Mouse (Mus musculus) bone marrow, adult 2 months (tissue): ENCODE measurements at regions not wholly inside any gene's neighbourhood (a gene's known extent, or its start where the extent isn't known, plus 50 kb on each side); places are given as distances from the start of the nearest gene placed in this dataset.
"Not testable (repeated sequence)": the region's sequence is repeated elsewhere in the genome, so short reads cannot be mapped to it uniquely, and the experiment has no call there.

ENCODE experiments used
- H3K27ac ChIP-seq: fragments of 200-500 bp; 2 replicates; pipeline ENCODE4 v1.5.1; 2012; ENCODE audit warnings: low read depth, mild to moderate bottlenecking, control low read depth, inconsistent platforms, low read length; ENCODE audit not compliant: control insufficient read depth, poor library complexity, insufficient read depth
- H3K4me1 ChIP-seq: fragments of 200-500 bp; 2 replicates; pipeline ENCODE4 v1.6.1; 2011; ENCODE audit warnings: low read length; ENCODE audit not compliant: control insufficient read depth, insufficient read depth
- H3K4me3 ChIP-seq: fragments of 200-500 bp; replicated peaks from 2 replicates; pipeline ENCODE3; 2011; ENCODE audit warnings: mild to moderate bottlenecking, low read depth, low read length, control low read depth; ENCODE audit not compliant: control insufficient read depth
- CTCF ChIP-seq: fragments of 200-500 bp; IDR thresholded peaks from 2 replicates; pipeline ENCODE4 v1.5.1; 2011; ENCODE audit warnings: low read length, control low read depth; ENCODE audit not compliant: control insufficient read depth, insufficient read depth
- POLR2A ChIP-seq: fragments of 200-500 bp; IDR thresholded peaks from 2 replicates; pipeline ENCODE4 v1.6.1; 2011; ENCODE audit warnings: low read depth, mild to moderate bottlenecking, control low read depth, low read length, borderline replicate concordance; ENCODE audit not compliant: control insufficient read depth
- WGBS: fragments of 180-500 bp; shearing (Covaris S2); methylation state at CpG from one replicate; pipeline ENCODE4 v1.1.7; 2018; 5-methylcytosine and 5-hydroxymethylcytosine counted together

GRCm38 (mm10) chr11:71285193-71285592, 54.7 kb upstream of the Nlrp1b start:
- TF ChIP-seq CTCF (no peak), POLR2A (no peak)
- no peak overlapping the region for H3K27ac ChIP-seq
- H3K4me3 ChIP-seq: no peak overlapping the region
- WGBS: 4% methylated on average over 2 of the region's 2 CpGs
- H3K4me1 ChIP-seq: no peaks in the 10 kb centered on the region

- not testable (repeated sequence) for H3K4me3 ChIP-seq
These were observed 57.7 kb upstream of the Nlrp1b start for GRCm38 (mm10) chr11:71288243-71288642.

DNA sequence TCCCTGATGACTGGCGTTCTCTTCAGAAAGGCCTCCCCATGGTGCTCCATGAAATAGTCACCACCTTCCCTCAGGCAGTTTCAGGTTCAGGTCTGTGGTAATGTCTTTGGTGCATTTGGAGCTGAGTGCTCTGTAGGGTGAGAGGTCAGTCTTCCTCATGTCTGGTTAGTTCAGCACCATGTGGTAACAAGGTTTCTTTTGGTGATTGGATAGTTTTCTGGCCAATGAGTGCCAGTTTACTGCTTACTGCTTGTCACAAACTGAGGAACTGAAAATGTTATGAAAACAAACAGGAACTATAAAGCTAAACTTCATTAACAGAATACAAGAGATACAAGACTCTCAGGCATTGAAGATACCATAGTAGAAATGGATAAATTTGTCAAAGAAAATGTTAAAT, 59.0 kb upstream of the Nlrp1b start:
- Histone ChIP-seq H3K4me3 (no peak overlapping the region), H3K27ac (no peak overlapping the region), H3K4me1 (no peaks in the 10 kb centered on the region)
- no peak for TF ChIP-seq POLR2A
- TF ChIP-seq CTCF: no peak
- 76% methylated on average over 1 of the region's 1 CpGs for WGBS

More at GRCm38 (mm10) chr11:71288243-71288642, 57.7 kb upstream of the Nlrp1b start:
- not testable (repeated sequence) for H3K4me1 ChIP-seq, H3K27ac ChIP-seq

DNA sequence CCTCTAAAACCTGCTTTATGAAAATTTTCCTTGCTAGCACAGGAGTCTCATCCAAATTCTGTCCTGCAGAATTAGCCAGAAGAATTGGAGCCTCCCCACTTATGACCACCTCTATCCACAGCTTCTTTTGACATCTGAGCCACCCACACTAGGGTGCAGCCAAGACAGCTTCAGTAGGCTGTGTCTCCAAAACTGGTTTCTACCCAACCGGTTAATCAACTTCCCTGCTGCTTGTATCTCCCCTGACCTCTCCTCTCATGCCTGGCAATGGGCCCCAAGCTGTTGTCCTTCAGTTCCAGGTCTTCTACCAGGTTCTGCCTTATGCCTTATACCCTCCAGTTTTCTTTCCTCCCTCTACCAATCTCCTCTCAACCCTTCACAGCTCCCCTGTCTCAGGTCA, 68.9 kb upstream of the Nlrp1b start:
- H3K4me1 ChIP-seq: no peaks in the 10 kb centered on the region
- 79% methylated on average over 1 of the region's 1 CpGs for WGBS
- no peak overlapping the region for H3K27ac ChIP-seq
- no peak for TF ChIP-seq POLR2A
- TF ChIP-seq CTCF: no peak
- H3K4me3 ChIP-seq: no peak overlapping the region

DNA sequence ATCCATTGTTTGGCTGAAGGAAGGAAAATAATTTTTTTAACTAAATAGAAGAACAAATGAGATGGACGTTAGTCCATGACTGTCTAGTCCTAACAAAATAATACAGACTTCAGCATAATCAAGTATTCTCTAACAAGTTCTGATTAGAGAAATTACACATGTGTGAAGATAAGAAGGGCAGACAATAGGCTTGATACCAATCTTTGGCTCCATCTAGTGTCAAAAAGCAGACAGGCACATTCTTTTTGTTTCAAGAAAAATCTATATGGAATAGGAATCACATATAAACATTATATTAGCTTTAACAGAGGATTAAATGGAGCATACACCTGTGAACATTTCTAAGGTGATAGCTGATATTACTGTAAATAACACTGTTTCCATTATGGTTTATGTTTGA, 92.9 kb upstream of the Nlrp1b start:
- WGBS: 25% methylated on average over 1 of the region's 1 CpGs
- TF ChIP-seq CTCF: no peak
- H3K4me1 ChIP-seq: no peaks in the 10 kb centered on the region
- H3K27ac ChIP-seq: no peak overlapping the region
- H3K4me3 ChIP-seq: no peak overlapping the region

- WGBS: 0% methylated on average over 1 of the region's 1 CpGs
- H3K4me1 ChIP-seq: no peaks in the 10 kb centered on the region
- TF ChIP-seq CTCF (no peak), POLR2A (no peak)
- H3K27ac ChIP-seq: no peak overlapping the region
- no peak overlapping the region for H3K4me3 ChIP-seq
These were observed 106.9 kb upstream of the Nlrp1b start for GRCm38 (mm10) chr11:71337428-71337827.

- TF ChIP-seq CTCF: no peak
- no peak for TF ChIP-seq POLR2A
- Histone ChIP-seq H3K4me3 (no peak overlapping the region), H3K4me1 (no peaks in the 10 kb centered on the region), H3K27ac (no peak overlapping the region)
- WGBS: 54% methylated on average over 3 of the region's 3 CpGs
These were observed 115.5 kb upstream of the Nlrp1b start for GRCm38 (mm10) chr11:71346024-71346423.

DNA sequence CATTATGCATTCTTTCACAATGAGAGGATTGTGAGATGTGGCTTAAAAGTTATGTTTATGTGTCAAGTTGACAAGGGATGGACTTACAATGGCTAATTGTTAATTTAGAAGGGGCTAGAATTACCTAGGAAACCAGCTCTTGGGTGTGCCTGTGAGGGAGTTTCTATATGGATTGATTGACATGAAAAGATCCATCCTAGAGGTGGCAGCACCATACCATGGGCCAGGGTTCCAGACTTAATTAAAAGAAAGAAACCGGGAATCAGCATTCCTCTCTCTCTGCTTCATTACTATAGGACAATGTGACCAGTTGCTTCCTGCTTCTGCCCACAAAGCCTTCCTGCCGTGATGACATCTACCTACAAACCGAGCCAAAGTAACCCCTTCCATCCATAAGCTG, 126.6 kb upstream of the Nlrp1b start:
- Histone ChIP-seq H3K4me3 (no peak overlapping the region), H3K4me1 (no peaks in the 10 kb centered on the region), H3K27ac (no peak overlapping the region)
- WGBS: 22% methylated on average over 3 of the region's 3 CpGs
- TF ChIP-seq CTCF: no peak
- no peak for TF ChIP-seq POLR2A

DNA sequence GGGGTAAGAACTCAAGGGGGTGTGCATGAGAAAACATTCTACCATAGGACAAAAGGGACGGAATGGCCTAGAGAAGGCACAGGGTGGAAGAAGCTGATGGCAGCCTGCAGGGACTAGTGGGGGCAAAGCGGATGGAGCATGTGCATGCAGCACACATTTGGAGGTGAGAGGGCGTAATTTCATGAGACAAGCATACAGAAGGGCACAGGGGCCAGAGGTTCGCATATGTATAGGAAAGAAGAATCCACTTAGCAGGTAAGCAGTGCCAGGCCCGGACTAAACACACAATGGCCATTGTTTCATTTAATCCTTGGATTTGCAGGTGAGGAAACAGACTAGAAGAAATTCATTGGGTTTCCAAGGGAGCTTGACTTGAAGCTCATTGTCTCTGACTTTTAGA, 130.3 kb upstream of the Nlrp1b start:
- no peak overlapping the region for H3K4me3 ChIP-seq
- H3K4me1 ChIP-seq: no peaks in the 10 kb centered on the region
- TF ChIP-seq CTCF: no peak
- no peak for TF ChIP-seq POLR2A
- WGBS: 74% methylated on average over 5 of the region's 5 CpGs
- no peak overlapping the region for H3K27ac ChIP-seq

GRCm38 (mm10) chr11:71371871-71372270, 141.3 kb upstream of the Nlrp1b start:
- Histone ChIP-seq H3K4me1 (no peaks in the 10 kb centered on the region), H3K27ac (no peak overlapping the region), H3K4me3 (no peak overlapping the region)
- whole genome bisulfite sequencing: 26% methylated on average over 5 of the region's 5 CpGs
- TF ChIP-seq CTCF (no peak), POLR2A (no peak)
